Mouse (Mus musculus) heart, postnatal 0 days (tissue): ENCODE data around the gene Enpp3. TPM values are rescaled to one million over a fixed set of nuclear protein-coding genes. Genes with fewer than 3 reads are reported as not detected.

ENCODE experiments used
- ATAC-seq: fragments of 200-750 bp; cut with Nextera tagmentation; 2 replicates; pipeline ENCODE4 v1.8.0; 2017; ENCODE audit warnings: low read depth, moderate number of reproducible peaks, moderate library complexity; ENCODE audit not compliant: insufficient read depth
- DNase-seq: peaks from one replicate; pipeline ENCODE4 v3.0.0-alpha.2; 2016; ENCODE audit warnings: low spot score
- H3K27ac ChIP-seq: fragments of 300-500 bp; sonication (generic); 2 replicates; pipeline ENCODE4 v1.5.1; 2014; ENCODE audit warnings: low read depth, mild to moderate bottlenecking
- H3K27me3 ChIP-seq: fragments of 300-500 bp; sonication (generic); 2 replicates; pipeline ENCODE4 v1.6.1; 2014; ENCODE audit warnings: low read length, mixed read lengths; ENCODE audit not compliant: control insufficient read depth, insufficient read depth
- H3K36me3 ChIP-seq: fragments of 300-500 bp; sonication (generic); replicated peaks from 2 replicates; pipeline ENCODE4 v1.6.1; 2014; ENCODE audit warnings: low read length, mixed read lengths; ENCODE audit not compliant: control insufficient read depth, insufficient read depth
- H3K4me1 ChIP-seq: fragments of 300-500 bp; sonication (generic); 2 replicates; pipeline ENCODE4 v1.6.1; 2014; ENCODE audit warnings: antibody characterized with exemption; ENCODE audit not compliant: control insufficient read depth, insufficient read depth
- H3K4me2 ChIP-seq: fragments of 300-500 bp; sonication (generic); 2 replicates; pipeline ENCODE4 v1.6.1; 2014; ENCODE audit warnings: low read depth, mild to moderate bottlenecking, low read length, moderate library complexity
- H3K4me3 ChIP-seq: fragments of 300-500 bp; sonication (generic); 2 replicates; pipeline ENCODE4 v1.5.1; 2014; ENCODE audit warnings: low read depth, low read length
- H3K9ac ChIP-seq: fragments of 300-500 bp; sonication (generic); replicated peaks from 2 replicates; pipeline ENCODE4 v1.6.1; 2014; ENCODE audit warnings: low read depth, low read length, mixed read lengths
- H3K9me3 ChIP-seq: fragments of 300-500 bp; sonication (generic); replicated peaks from 2 replicates; pipeline ENCODE4 v1.6.1; 2016; ENCODE audit warnings: low read length; ENCODE audit not compliant: control insufficient read depth
- CTCF ChIP-seq: IDR thresholded peaks from 2 replicates; pipeline ENCODE4 v1.5.1; 2016; ENCODE audit warnings: antibody characterized with exemption, control low read depth, low read depth
- EP300 ChIP-seq: IDR thresholded peaks from 2 replicates; pipeline ENCODE4 v1.6.1; 2016; ENCODE audit warnings: antibody characterized with exemption, low read depth
- WGBS: fragments of 180-500 bp; shearing (Covaris S2); extraction: QIAGEN DNeasy Blood & Tissue Kit; methylation state at CpG from one replicate; pipeline ENCODE4 v1.1.7; 2014; 5-methylcytosine and 5-hydroxymethylcytosine counted together
- polyA plus RNA-seq: library from polyadenylated mRNA; unstranded; fragments of >200 nt; fragmentation: Nextera tagmentation; extraction: Ambion mirVana; gene quantifications from 2 replicates; pipeline ENCODE4 v1.2.1, GENCODE M21; 2015
- total RNA-seq: library from RNA; depleted of rRNA; stranded (reverse); fragments of >200 nt; gene quantifications from 2 replicates; pipeline ENCODE4 v1.2.3, GENCODE M21; 2014; ENCODE audit warnings: low replicate concordance

The Enpp3 gene
- total and polyA plus RNA-seq, 2 experiments from 2014 or later: 2.3 to 4.7 TPM

GRCm38 (mm10) chr10:24826130-24826529 lies 16.5 kb downstream of the Enpp3 start:
- no peak for ATAC-seq
- H3K27ac ChIP-seq: no peak overlapping the region
- no peaks in the 10 kb centered on the region for H3K27me3 ChIP-seq
- no peaks in the 10 kb centered on the region for H3K4me1 ChIP-seq
- no peaks in the 10 kb centered on the region for H3K9me3 ChIP-seq
- no peak overlapping the region for H3K9ac ChIP-seq
- no peak overlapping the region for H3K4me3 ChIP-seq
- H3K36me3 ChIP-seq: no peaks in the 10 kb centered on the region
- H3K4me2 ChIP-seq: no peak overlapping the region
- 23% methylated on average over 6 of the region's 6 CpGs for WGBS
- TF ChIP-seq CTCF (no peak), EP300 (no peak)
- no peak for DNase-seq

DNA sequence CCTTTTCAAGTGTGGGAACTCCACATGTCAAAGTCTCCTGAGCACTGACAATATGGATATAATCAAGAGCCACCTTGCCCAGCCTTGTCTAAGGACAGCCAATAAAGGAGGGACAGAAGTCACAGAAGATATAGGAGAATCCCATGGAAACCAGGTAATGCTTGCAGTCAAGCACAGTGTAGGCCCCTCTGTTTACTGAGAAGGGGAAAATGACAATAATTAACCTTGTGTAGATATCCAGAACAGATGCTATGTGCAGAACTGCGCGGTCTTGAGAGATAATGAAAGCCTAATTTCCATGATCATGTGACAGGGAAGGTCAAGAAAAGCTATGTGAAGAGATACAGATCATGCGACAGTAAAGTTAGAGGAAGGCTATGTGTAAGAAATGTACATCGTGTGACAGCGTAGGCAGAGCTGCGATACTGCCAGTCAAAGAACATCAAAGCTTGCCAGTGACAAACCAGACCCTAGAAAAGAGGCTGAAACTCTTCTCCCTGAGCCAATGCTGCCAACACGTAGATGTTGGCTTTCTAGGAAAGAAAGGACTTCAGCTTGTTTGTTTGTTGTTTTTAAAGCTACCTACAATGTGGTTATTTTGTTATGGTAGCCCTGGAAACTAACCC lies 17.1 kb downstream of the Enpp3 start:
- no peak for ATAC-seq
- H3K27me3 ChIP-seq: no peaks in the 10 kb centered on the region
- no peak overlapping the region for H3K4me2 ChIP-seq
- WGBS: 75% methylated on average over 7 of the region's 7 CpGs
- DNase-seq: no peak
- no peaks in the 10 kb centered on the region for H3K36me3 ChIP-seq
- H3K4me3 ChIP-seq: no peak overlapping the region
- TF ChIP-seq CTCF (no peak), EP300 (no peak)
- no peak overlapping the region for H3K27ac ChIP-seq
- no peaks in the 10 kb centered on the region for H3K9me3 ChIP-seq
- H3K9ac ChIP-seq: no peak overlapping the region
- H3K4me1 ChIP-seq: no peaks in the 10 kb centered on the region

DNA sequence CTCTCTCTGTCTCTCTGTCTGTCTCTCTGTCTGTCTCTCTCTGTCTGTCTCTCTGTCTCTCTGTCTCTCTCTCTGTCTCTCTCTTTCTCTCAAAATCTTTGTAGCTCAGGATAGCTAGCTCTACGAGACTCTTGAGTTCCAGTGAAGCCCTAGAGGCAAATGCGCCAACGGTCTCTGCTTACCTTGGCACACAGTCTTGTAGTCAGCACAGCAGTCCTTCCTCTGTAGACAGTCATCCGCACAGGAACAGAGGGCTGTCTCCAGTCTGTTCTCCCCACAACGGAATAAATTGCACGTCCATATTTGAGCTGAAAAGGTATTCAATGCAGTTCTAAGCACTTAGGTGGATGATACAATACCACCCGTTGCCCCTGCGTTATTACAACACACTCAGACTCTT lies 18.0 kb downstream of the Enpp3 start:
- 0 out of 2 replicates have a peak, but pooled peaks have one; percentile 47 for ATAC-seq
- H3K4me2 ChIP-seq: no peak overlapping the region
- no peak overlapping the region for H3K4me3 ChIP-seq
- no peaks in the 10 kb centered on the region for H3K9me3 ChIP-seq
- H3K4me1 ChIP-seq: no peaks in the 10 kb centered on the region
- no peaks in the 10 kb centered on the region for H3K36me3 ChIP-seq
- H3K27ac ChIP-seq: no peak overlapping the region
- 69% methylated on average over 8 of the region's 8 CpGs for WGBS
- no peak for DNase-seq
- H3K27me3 ChIP-seq: no peaks in the 10 kb centered on the region
- H3K9ac ChIP-seq: no peak overlapping the region
- TF ChIP-seq CTCF (no peak), EP300 (no peak)

DNA sequence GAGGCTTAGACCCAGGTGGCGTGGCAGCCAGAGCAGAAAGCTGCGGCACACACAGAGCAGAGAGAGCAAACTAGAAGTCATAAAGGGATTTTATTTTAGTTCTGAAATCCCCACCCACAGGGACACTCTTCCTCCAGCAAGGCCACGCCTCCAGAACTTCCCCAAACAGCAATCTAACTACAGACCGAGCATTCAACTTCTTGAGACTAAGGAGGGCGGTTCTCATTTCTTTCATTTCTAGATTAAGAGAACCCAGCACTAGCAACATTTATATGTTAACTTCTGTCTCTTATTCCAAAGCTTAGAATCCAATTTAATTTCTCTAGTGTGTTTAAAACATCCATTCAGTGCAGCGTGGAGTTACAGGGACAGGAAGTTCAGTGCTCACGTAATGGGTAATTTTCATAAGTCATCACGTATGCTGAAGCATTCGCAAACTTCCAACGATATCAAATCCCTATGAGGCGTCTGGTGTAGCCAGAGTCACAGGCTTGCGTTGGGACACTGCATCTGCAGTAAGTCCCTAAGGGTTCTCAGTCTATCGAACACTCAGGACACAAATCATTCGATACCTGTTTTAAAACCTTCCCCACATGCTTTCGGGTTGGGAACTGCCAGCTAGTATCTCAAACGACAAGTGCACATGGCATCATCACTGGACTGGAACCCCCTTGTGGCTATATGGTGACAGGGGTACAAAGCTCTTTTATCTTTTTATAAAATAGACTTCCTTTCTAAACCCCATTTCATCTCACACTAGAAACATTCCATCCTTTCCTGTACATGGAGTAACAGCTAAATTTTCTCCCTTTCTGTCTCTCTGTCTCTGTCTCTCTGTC lies 18.7 kb downstream of the Enpp3 start:
- DNase-seq (no peak), ATAC-seq (no peak)
- H3K36me3 ChIP-seq: no peaks in the 10 kb centered on the region
- no peaks in the 10 kb centered on the region for H3K27me3 ChIP-seq
- H3K9me3 ChIP-seq: no peaks in the 10 kb centered on the region
- no peaks in the 10 kb centered on the region for H3K4me1 ChIP-seq
- 0 out of 2 replicates have a peak overlapping the region, but pooled peaks have one; percentile 4 for H3K4me3 ChIP-seq
- peak overlapping the region; percentile 30 for H3K4me2 ChIP-seq
- 0 out of 2 replicates have a peak overlapping the region, but pooled peaks have one; percentile 18 for H3K27ac ChIP-seq
- WGBS: 61% methylated on average over 16 of the region's 16 CpGs
- H3K9ac ChIP-seq: no peak overlapping the region
- no peak for TF ChIP-seq EP300
- TF ChIP-seq CTCF: no peak

- TF ChIP-seq EP300 (no peak), CTCF (no peak)
- H3K4me3 ChIP-seq: no peak overlapping the region
- H3K4me1 ChIP-seq: no peaks in the 10 kb centered on the region
- 0 out of 2 replicates have a peak overlapping the region, but pooled peaks have one; percentile 18 for H3K27ac ChIP-seq
- H3K9ac ChIP-seq: no peak overlapping the region
- no peaks in the 10 kb centered on the region for H3K27me3 ChIP-seq
- no peaks in the 10 kb centered on the region for H3K9me3 ChIP-seq
- ATAC-seq: no peak
- H3K4me2 ChIP-seq: peak overlapping the region; percentile 30
- DNase-seq: no peak
- no peaks in the 10 kb centered on the region for H3K36me3 ChIP-seq
- WGBS: 40% methylated on average over 1 of the region's 1 CpGs
These were observed 19.4 kb downstream of the Enpp3 start for GRCm38 (mm10) chr10:24823265-24823664.
